Mouse (Mus musculus) G1E (cell line): ENCODE measurements around the gene Ltbp2.

Experiments
- CTCF ChIP-seq: IDR thresholded peaks from 2 replicates; pipeline ENCODE4 v1.5.1; 2012; ENCODE audit warnings: low read depth, low read length, inconsistent platforms, mixed read lengths
- GATA1 ChIP-seq: IDR thresholded peaks from 2 replicates; pipeline ENCODE4 v1.6.1; 2012; ENCODE audit warnings: borderline replicate concordance, low read length, inconsistent platforms, mixed read lengths
- POLR2AphosphoS5 ChIP-seq: IDR thresholded peaks from 2 replicates; pipeline ENCODE4 v1.6.1; 2012; ENCODE audit warnings: low read depth, low read length, inconsistent platforms; ENCODE audit not compliant: insufficient replicate concordance
- TAL1 ChIP-seq: conservative IDR thresholded peaks from 2 replicates; pipeline ENCODE4 v1.6.1; 2012; ENCODE audit warnings: low read depth, low read length, inconsistent platforms, mixed read lengths

GRCm38 (mm10) chr12:84784604-84785381 lies 91.5 kb downstream of the Ltbp2 start:
- TF ChIP-seq CTCF (peak; percentile 85), GATA1 (no peak), TAL1 (no peak), POLR2AphosphoS5 (no peak)
